Mouse (Mus musculus): ENCODE measurements at regions not wholly inside any gene's neighbourhood (a gene's known extent, or its start where the extent isn't known, plus 50 kb on each side); places are given as distances from the start of the nearest gene placed in this dataset.

DNA sequence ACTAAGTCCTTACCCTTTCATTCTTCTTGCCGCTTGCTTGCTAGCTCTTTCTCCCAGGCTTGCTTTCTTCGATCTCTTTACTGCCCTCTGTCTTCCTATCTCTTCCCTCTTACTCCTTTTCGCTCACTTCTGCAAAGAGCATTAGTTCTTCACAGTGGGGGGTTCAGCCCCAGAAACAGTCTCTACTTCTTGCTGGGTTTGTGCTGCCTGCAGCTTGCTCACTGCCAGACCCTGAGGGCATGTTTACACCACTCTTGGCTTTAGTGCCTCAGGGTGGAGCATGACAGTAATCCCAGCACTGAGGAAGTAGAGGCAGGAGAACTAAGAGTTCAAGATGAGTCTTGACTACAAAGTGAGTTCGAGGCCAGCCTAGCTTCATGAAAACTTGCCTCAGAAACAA lies 538.0 kb upstream of the Adam5 start:
- TF ChIP-seq GATA1 (IDR thresholded peaks at IDR 0.05; ENCODE audit: borderline replicate concordance, low read length) (no peak), FLI1 (IDR thresholded peaks at IDR 0.05; ENCODE audit: low read length) (no peak)
